Mouse (Mus musculus): ENCODE data around the gene Man2a2. TPM values are rescaled to one million over a fixed set of nuclear protein-coding genes. Genes with fewer than 3 reads are reported as not detected.

Man2a2 gene
- polyA plus RNA-seq, 1 experiment from 2014 or later: 20.8 TPM

- no peak overlapping the region for H3K27ac ChIP-seq
- ATAC-seq (replicated peaks; ENCODE audit: low FRiP score): no peak
- peaks cover 60% of the 10 kb centered on the region for H3K36me3 ChIP-seq
- H3K9ac ChIP-seq: no peak overlapping the region
- H3K4me1 ChIP-seq: peaks cover 26% of the 10 kb centered on the region
- no peak overlapping the region for H3K4me3 ChIP-seq (replicated peaks)
- no peaks in the 10 kb centered on the region for H3K9me3 ChIP-seq (replicated peaks)
- H3K27me3 ChIP-seq: no peaks in the 10 kb centered on the region
- WGBS: 94% methylated on average over 7 of the region's 7 CpGs
- no peak overlapping the region for H3K4me2 ChIP-seq
Observed at GRCm38 (mm10) chr7:80367232-80367631, 3.9 kb downstream of the Man2a2 start.

GRCm38 (mm10) chr7:80365759-80366158, 5.4 kb downstream of the Man2a2 start:
- peaks cover 22% of the 10 kb centered on the region for H3K4me1 ChIP-seq
- 66% methylated on average over 2 of the region's 2 CpGs for WGBS
- no peaks in the 10 kb centered on the region for H3K9me3 ChIP-seq (replicated peaks)
- H3K27me3 ChIP-seq: no peaks in the 10 kb centered on the region
- H3K4me2 ChIP-seq: no peak overlapping the region
- H3K27ac ChIP-seq: no peak overlapping the region
- no peak overlapping the region for H3K9ac ChIP-seq
- no peak for ATAC-seq (replicated peaks; ENCODE audit: low FRiP score)
- peaks cover 75% of the 10 kb centered on the region for H3K36me3 ChIP-seq
- no peak overlapping the region for H3K4me3 ChIP-seq (replicated peaks)

GRCm38 (mm10) chr7:80360435-80360834, 10.7 kb downstream of the Man2a2 start:
- 48% methylated on average over 3 of the region's 3 CpGs for WGBS
- no peaks in the 10 kb centered on the region for H3K27me3 ChIP-seq
- peaks cover 93% of the 10 kb centered on the region for H3K36me3 ChIP-seq
- H3K9me3 ChIP-seq (replicated peaks): no peaks in the 10 kb centered on the region
- H3K9ac ChIP-seq: no peak overlapping the region
- H3K27ac ChIP-seq: no peak overlapping the region
- no peak for ATAC-seq (replicated peaks; ENCODE audit: low FRiP score)
- H3K4me2 ChIP-seq: no peak overlapping the region
- H3K4me3 ChIP-seq (replicated peaks): no peak overlapping the region
- H3K4me1 ChIP-seq: no peaks in the 10 kb centered on the region

GRCm38 (mm10) chr7:80358039-80358438, 13.1 kb downstream of the Man2a2 start:
- no peak overlapping the region for H3K9ac ChIP-seq
- peaks cover 89% of the 10 kb centered on the region for H3K36me3 ChIP-seq
- H3K27me3 ChIP-seq: no peaks in the 10 kb centered on the region
- H3K4me1 ChIP-seq: no peaks in the 10 kb centered on the region
- H3K27ac ChIP-seq: no peak overlapping the region
- no peak for ATAC-seq (replicated peaks; ENCODE audit: low FRiP score)
- no peak overlapping the region for H3K4me2 ChIP-seq
- no peak overlapping the region for H3K4me3 ChIP-seq (replicated peaks)
- H3K9me3 ChIP-seq (replicated peaks): no peaks in the 10 kb centered on the region
- WGBS: 83% methylated on average over 4 of the region's 4 CpGs

GRCm38 (mm10) chr7:80357156-80357555, 14.0 kb downstream of the Man2a2 start:
- Histone ChIP-seq H3K9me3 (replicated peaks) (no peaks in the 10 kb centered on the region), H3K27me3 (no peaks in the 10 kb centered on the region), H3K4me2 (no peak overlapping the region), H3K9ac (no peak overlapping the region), H3K36me3 (peaks cover 89% of the 10 kb centered on the region), H3K4me3 (replicated peaks) (no peak overlapping the region), H3K27ac (0 out of 2 replicates have a peak overlapping the region, but pooled peaks have one; percentile 23), H3K4me1 (no peaks in the 10 kb centered on the region)
- WGBS: 62% methylated on average over 8 of the region's 8 CpGs
- no peak for ATAC-seq (replicated peaks; ENCODE audit: low FRiP score)

- Histone ChIP-seq H3K9me3 (replicated peaks) (no peaks in the 10 kb centered on the region), H3K4me2 (no peak overlapping the region), H3K27me3 (no peaks in the 10 kb centered on the region), H3K4me3 (replicated peaks) (no peak overlapping the region), H3K27ac (no peak overlapping the region), H3K4me1 (no peaks in the 10 kb centered on the region), H3K9ac (no peak overlapping the region), H3K36me3 (peaks cover 87% of the 10 kb centered on the region)
- 92% methylated on average over 13 of the region's 13 CpGs for WGBS
- ATAC-seq (replicated peaks; ENCODE audit: low FRiP score): no peak
Observed at GRCm38 (mm10) chr7:80356351-80356750, 14.8 kb downstream of the Man2a2 start.

GRCm38 (mm10) chr7:80352920-80353319, 18.3 kb downstream of the Man2a2 start:
- Histone ChIP-seq H3K4me1 (peaks cover 5% of the 10 kb centered on the region), H3K36me3 (peaks cover 71% of the 10 kb centered on the region), H3K9ac (no peak overlapping the region), H3K4me2 (no peak overlapping the region), H3K27ac (no peak overlapping the region), H3K4me3 (replicated peaks) (no peak overlapping the region), H3K27me3 (no peaks in the 10 kb centered on the region), H3K9me3 (replicated peaks) (no peaks in the 10 kb centered on the region)
- WGBS: 90% methylated on average over 8 of the region's 8 CpGs
- no peak for ATAC-seq (replicated peaks; ENCODE audit: low FRiP score)

- H3K9me3 ChIP-seq (replicated peaks): no peaks in the 10 kb centered on the region
- peaks cover 49% of the 10 kb centered on the region for H3K36me3 ChIP-seq
- 83% methylated on average over 2 of the region's 2 CpGs for WGBS
- no peak overlapping the region for H3K4me3 ChIP-seq (replicated peaks)
- H3K27ac ChIP-seq: no peak overlapping the region
- H3K4me2 ChIP-seq: no peak overlapping the region
- H3K4me1 ChIP-seq: peaks cover 16% of the 10 kb centered on the region
- ATAC-seq (replicated peaks; ENCODE audit: low FRiP score): no peak
- no peak overlapping the region for H3K9ac ChIP-seq
- no peaks in the 10 kb centered on the region for H3K27me3 ChIP-seq
Observed at GRCm38 (mm10) chr7:80350808-80351207, 20.4 kb downstream of the Man2a2 start.

GRCm38 (mm10) chr7:80347670-80348586, 23.2 kb downstream of the Man2a2 start:
- no peaks in the 10 kb centered on the region for H3K27me3 ChIP-seq
- no peak overlapping the region for H3K4me3 ChIP-seq (replicated peaks)
- no peaks in the 10 kb centered on the region for H3K9me3 ChIP-seq (replicated peaks)
- H3K36me3 ChIP-seq: peaks cover 31% of the 10 kb centered on the region
- no peak overlapping the region for H3K9ac ChIP-seq
- no peak overlapping the region for H3K4me2 ChIP-seq
- 57% methylated on average over 13 of the region's 13 CpGs for WGBS
- no peak; the same call in 1 of the 2 replicates for ATAC-seq (replicated peaks; ENCODE audit: low FRiP score)
- peak overlapping the region; percentile 86 for H3K27ac ChIP-seq
- H3K4me1 ChIP-seq: peaks cover 24% of the 10 kb centered on the region

- WGBS: 78% methylated on average over 5 of the region's 5 CpGs
- Histone ChIP-seq H3K4me3 (replicated peaks) (no peak overlapping the region), H3K9ac (no peak overlapping the region), H3K9me3 (replicated peaks) (no peaks in the 10 kb centered on the region), H3K4me2 (no peak overlapping the region), H3K27me3 (no peaks in the 10 kb centered on the region), H3K36me3 (peaks cover 22% of the 10 kb centered on the region), H3K4me1 (peaks cover 30% of the 10 kb centered on the region), H3K27ac (peak overlapping the region; percentile 86)
- ATAC-seq (replicated peaks; ENCODE audit: low FRiP score): no peak
Observed at GRCm38 (mm10) chr7:80346830-80347229, 24.3 kb downstream of the Man2a2 start.

GRCm38 (mm10) chr7:80346173-80346572, 25.0 kb downstream of the Man2a2 start:
- Histone ChIP-seq H3K9me3 (replicated peaks) (no peaks in the 10 kb centered on the region), H3K4me3 (replicated peaks) (no peak overlapping the region), H3K4me1 (peaks cover 32% of the 10 kb centered on the region), H3K27me3 (no peaks in the 10 kb centered on the region), H3K9ac (no peak overlapping the region), H3K27ac (no peak overlapping the region), H3K36me3 (peaks cover 16% of the 10 kb centered on the region), H3K4me2 (no peak overlapping the region)
- 80% methylated on average over 9 of the region's 9 CpGs for WGBS
- ATAC-seq (replicated peaks; ENCODE audit: low FRiP score): no peak

- Histone ChIP-seq H3K27ac (peak overlapping the region; percentile 77), H3K4me1 (peaks cover 51% of the 10 kb centered on the region), H3K36me3 (peaks cover 5% of the 10 kb centered on the region; the same call in 1 of the 2 replicates), H3K27me3 (no peaks in the 10 kb centered on the region), H3K9me3 (replicated peaks) (no peaks in the 10 kb centered on the region), H3K4me3 (replicated peaks) (peak overlapping the region; percentile 59), H3K4me2 (peak overlapping the region; percentile 85), H3K9ac (peak overlapping the region; percentile 75)
- ATAC-seq (replicated peaks; ENCODE audit: low FRiP score): no peak
- WGBS: 23% methylated on average over 19 of the region's 19 CpGs
Observed at GRCm38 (mm10) chr7:80343270-80344018, 27.7 kb downstream of the Man2a2 start.

Data from kidney, embryonic 15.5 days (tissue).